Mouse (Mus musculus): Measurements from ENCODE around the gene Rhobtb3. TPM values are rescaled to one million over a fixed set of nuclear protein-coding genes. Genes with fewer than 3 reads are reported as not detected.

Gene Rhobtb3
- total RNA-seq, 1 experiment = 8.9 TPM

DNA sequence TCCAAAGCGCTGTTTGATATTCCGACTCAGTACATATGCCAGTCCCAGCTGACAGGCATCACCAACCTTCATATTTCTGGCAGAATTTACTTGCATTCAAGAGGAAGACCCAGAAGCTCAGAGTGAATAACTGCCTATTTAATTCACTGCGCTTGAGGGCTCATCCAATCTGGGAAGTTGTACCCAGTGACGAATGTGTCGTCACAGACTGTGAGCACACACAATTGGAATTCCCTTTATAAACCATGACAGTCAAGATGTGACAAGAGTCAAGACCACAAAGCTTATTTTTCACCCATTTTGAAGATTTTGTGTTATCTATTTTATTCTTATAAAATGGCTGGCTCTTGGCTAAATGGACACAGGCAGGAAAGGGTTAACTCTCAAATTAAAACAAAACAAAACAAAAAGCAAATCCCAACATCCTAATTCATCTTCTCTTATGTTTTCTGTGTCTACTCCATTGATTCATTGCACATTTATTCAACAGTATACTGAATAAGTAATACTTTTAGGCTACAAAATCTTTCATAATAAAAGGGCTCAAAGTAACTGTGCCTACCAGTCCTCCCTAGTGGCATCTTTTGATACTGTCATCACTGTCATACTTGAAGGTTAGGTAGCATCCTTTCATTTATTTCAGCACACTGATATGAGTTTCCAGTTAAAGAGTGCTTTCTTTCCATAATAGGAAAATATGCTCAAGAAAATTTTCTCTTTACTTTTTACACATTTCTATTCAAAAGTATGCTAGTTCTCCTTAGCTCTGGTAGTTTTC, 2.0 kb downstream of the Rhobtb3 start:
- no peak for DNase-seq (ENCODE audit: low read depth, low spot score)
- Histone ChIP-seq H3K9ac (ENCODE audit: insufficient read depth, low read depth, low read length, poor library complexity, severe bottlenecking) (no peak overlapping the region), H3K9me3 (ENCODE audit: control insufficient read depth, insufficient read depth, low read depth, low read length) (no peaks in the 10 kb centered on the region), H3K4me3 (ENCODE audit: insufficient read depth in 1 of 2, low read depth in 1 of 2, low read length in 2 of 2, poor library complexity in 1 of 2, severe bottlenecking in 1 of 2) (no peak overlapping the region), H3K27ac (ENCODE audit: insufficient read depth, low read depth, low read length, poor library complexity, severe bottlenecking) (no peak overlapping the region), H3K4me1 (ENCODE audit: control insufficient read depth in 2 of 2, insufficient read depth in 2 of 2, low read length in 2 of 2, poor library complexity in 1 of 2) (peaks cover 0 to 2% of the 10 kb centered on the region in 2 experiments; a peak in 2 of 4 replicates), H3K36me3 (ENCODE audit: control insufficient read depth, insufficient read depth, low read length, poor library complexity, severe bottlenecking) (no peaks in the 10 kb centered on the region)
- no peak for TF ChIP-seq MAFK (IDR thresholded peaks at IDR 0.05; ENCODE audit: insufficient read depth, low read depth, low read length)
- no peak for TF ChIP-seq ZC3H11A (IDR thresholded peaks at IDR 0.05; ENCODE audit: borderline replicate concordance, low read depth, low read length)
- no peak for TF ChIP-seq ZNF384 (IDR thresholded peaks at IDR 0.05; ENCODE audit: low read depth, low read length)
- TF ChIP-seq HCFC1 (IDR thresholded peaks at IDR 0.05; ENCODE audit: borderline replicate concordance, insufficient read depth, low read length) = no peak
- no peak for TF ChIP-seq CHD2 (IDR thresholded peaks at IDR 0.05; ENCODE audit: low read depth, low read length)
- in situ Hi-C loops (cut with MboI; ENCODE audit: low sequenced_read_pairs in 2 of 2, unreplicated experiment in 2 of 2) = no loop called here

DNA sequence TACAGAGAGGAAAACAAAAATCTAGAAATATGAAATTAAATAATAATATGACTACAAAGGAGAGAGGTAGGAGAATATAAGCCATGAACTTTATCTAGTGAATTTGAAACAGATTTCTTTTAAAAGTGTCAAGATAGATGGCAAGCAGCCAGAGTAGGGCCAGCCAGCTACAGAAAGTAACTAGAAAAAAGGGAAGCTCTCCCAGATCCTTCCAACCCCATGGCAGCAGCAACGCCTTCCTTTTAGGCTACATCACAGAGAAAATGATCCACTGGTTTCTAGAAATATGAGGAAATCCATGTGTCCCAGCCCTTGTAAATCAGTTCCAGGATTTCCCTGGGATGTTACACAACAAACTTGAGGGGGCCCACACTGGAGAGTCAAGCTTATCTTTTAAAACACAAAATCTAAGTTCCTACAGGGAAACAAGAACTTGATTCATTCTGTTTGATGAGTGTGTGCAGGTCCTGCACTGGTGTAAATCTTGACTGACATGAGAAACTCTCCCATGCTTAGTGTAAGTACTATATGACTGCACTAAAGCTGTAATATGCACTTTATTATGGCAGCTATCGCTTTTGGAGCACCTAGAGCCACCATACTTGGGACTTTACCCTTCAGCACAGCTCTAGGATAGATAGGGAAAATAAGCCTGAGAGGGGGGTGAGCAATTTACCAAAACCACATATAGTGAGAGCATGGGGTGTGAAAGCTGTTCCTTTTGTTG, 2.8 kb downstream of the Rhobtb3 start:
- H3K36me3 ChIP-seq (ENCODE audit: control insufficient read depth, insufficient read depth, low read length, poor library complexity, severe bottlenecking) = no peaks in the 10 kb centered on the region
- no peak for TF ChIP-seq CHD2 (IDR thresholded peaks at IDR 0.05; ENCODE audit: low read depth, low read length)
- no peak for TF ChIP-seq HCFC1 (IDR thresholded peaks at IDR 0.05; ENCODE audit: borderline replicate concordance, insufficient read depth, low read length)
- TF ChIP-seq ZC3H11A (IDR thresholded peaks at IDR 0.05; ENCODE audit: borderline replicate concordance, low read depth, low read length) = no peak
- TF ChIP-seq MAFK (IDR thresholded peaks at IDR 0.05; ENCODE audit: insufficient read depth, low read depth, low read length) = no peak
- no peak for TF ChIP-seq ZNF384 (IDR thresholded peaks at IDR 0.05; ENCODE audit: low read depth, low read length)
- H3K9me3 ChIP-seq (ENCODE audit: control insufficient read depth, insufficient read depth, low read depth, low read length) = no peaks in the 10 kb centered on the region
- H3K4me3 ChIP-seq (ENCODE audit: insufficient read depth in 1 of 2, low read depth in 1 of 2, low read length in 2 of 2, poor library complexity in 1 of 2, severe bottlenecking in 1 of 2) = no peak overlapping the region
- peaks cover 0 to 2% of the 10 kb centered on the region in 2 experiments; a peak in 2 of 4 replicates for H3K4me1 ChIP-seq (ENCODE audit: control insufficient read depth in 2 of 2, insufficient read depth in 2 of 2, low read length in 2 of 2, poor library complexity in 1 of 2)
- in situ Hi-C loops (cut with MboI; ENCODE audit: low sequenced_read_pairs in 2 of 2, unreplicated experiment in 2 of 2) = no loop called here
- no peak overlapping the region for H3K9ac ChIP-seq (ENCODE audit: insufficient read depth, low read depth, low read length, poor library complexity, severe bottlenecking)
- no peak overlapping the region for H3K27ac ChIP-seq (ENCODE audit: insufficient read depth, low read depth, low read length, poor library complexity, severe bottlenecking)
- DNase-seq (ENCODE audit: low read depth, low spot score) = no peak

DNA sequence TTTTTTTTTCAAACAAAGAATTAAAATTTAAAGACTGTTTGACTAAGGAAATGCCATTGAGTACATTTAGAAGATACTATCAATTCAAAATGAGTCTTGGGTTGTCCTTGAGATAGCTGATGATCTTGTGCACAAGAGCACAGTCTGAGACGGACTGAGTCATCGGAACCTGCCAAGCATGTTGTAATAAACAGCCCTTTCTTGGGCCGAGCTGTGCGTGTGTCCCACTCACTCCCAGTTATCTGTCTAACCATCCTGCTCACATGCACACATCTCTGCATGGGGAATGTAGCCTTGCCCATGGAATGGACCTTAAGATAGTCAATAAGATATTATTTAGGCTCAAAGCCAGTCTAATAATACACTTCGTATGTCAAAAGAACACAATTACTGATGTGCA, 4.9 kb downstream of the Rhobtb3 start:
- Histone ChIP-seq H3K4me1 (ENCODE audit: control insufficient read depth in 2 of 2, insufficient read depth in 2 of 2, low read length in 2 of 2, poor library complexity in 1 of 2) (peaks cover 0 to 2% of the 10 kb centered on the region in 2 experiments; a peak in 2 of 4 replicates), H3K36me3 (ENCODE audit: control insufficient read depth, insufficient read depth, low read length, poor library complexity, severe bottlenecking) (no peaks in the 10 kb centered on the region), H3K27ac (ENCODE audit: insufficient read depth, low read depth, low read length, poor library complexity, severe bottlenecking) (no peak overlapping the region), H3K9me3 (ENCODE audit: control insufficient read depth, insufficient read depth, low read depth, low read length) (no peaks in the 10 kb centered on the region), H3K4me3 (ENCODE audit: insufficient read depth in 1 of 2, low read depth in 1 of 2, low read length in 2 of 2, poor library complexity in 1 of 2, severe bottlenecking in 1 of 2) (no peak overlapping the region), H3K9ac (ENCODE audit: insufficient read depth, low read depth, low read length, poor library complexity, severe bottlenecking) (no peak overlapping the region)
- in situ Hi-C loops (cut with MboI; ENCODE audit: low sequenced_read_pairs in 2 of 2, unreplicated experiment in 2 of 2) = no loop called here
- no peak for TF ChIP-seq CHD2 (IDR thresholded peaks at IDR 0.05; ENCODE audit: low read depth, low read length)
- TF ChIP-seq HCFC1 (IDR thresholded peaks at IDR 0.05; ENCODE audit: borderline replicate concordance, insufficient read depth, low read length) = no peak
- no peak for TF ChIP-seq ZC3H11A (IDR thresholded peaks at IDR 0.05; ENCODE audit: borderline replicate concordance, low read depth, low read length)
- TF ChIP-seq ZNF384 (IDR thresholded peaks at IDR 0.05; ENCODE audit: low read depth, low read length) = no peak
- no peak for DNase-seq (ENCODE audit: low read depth, low spot score)

DNA sequence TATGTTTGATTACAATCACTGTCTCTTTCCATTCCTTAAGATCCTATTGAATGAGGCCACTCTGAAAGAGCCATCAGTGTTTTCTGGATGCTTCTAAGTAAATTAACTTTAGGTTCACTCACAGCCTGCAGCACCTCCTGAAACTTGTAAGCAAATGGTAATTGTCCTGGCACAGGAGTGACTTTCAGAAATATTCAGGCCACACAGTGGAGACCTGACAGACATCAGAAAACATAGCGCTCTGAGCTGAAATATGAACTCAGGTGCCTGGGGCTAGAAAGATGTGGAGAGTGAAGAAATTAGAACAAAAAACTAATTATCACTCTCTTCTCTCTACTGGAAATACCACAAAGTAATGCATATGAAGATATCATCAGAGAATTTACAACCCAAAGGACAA, 10.4 kb downstream of the Rhobtb3 start:
- H3K4me3 ChIP-seq (ENCODE audit: insufficient read depth in 1 of 2, low read depth in 1 of 2, low read length in 2 of 2, poor library complexity in 1 of 2, severe bottlenecking in 1 of 2) = no peak overlapping the region
- no peaks in the 10 kb centered on the region for H3K9me3 ChIP-seq (ENCODE audit: control insufficient read depth, insufficient read depth, low read depth, low read length)
- TF ChIP-seq HCFC1 (IDR thresholded peaks at IDR 0.05; ENCODE audit: borderline replicate concordance, insufficient read depth, low read length) (no peak), MAFK (IDR thresholded peaks at IDR 0.05; ENCODE audit: insufficient read depth, low read depth, low read length) (no peak), ZC3H11A (IDR thresholded peaks at IDR 0.05; ENCODE audit: borderline replicate concordance, low read depth, low read length) (no peak), CHD2 (IDR thresholded peaks at IDR 0.05; ENCODE audit: low read depth, low read length) (no peak), ZNF384 (IDR thresholded peaks at IDR 0.05; ENCODE audit: low read depth, low read length) (no peak)
- no peaks in the 10 kb centered on the region for H3K36me3 ChIP-seq (ENCODE audit: control insufficient read depth, insufficient read depth, low read length, poor library complexity, severe bottlenecking)
- no peak for DNase-seq (ENCODE audit: low read depth, low spot score)
- no peak overlapping the region for H3K27ac ChIP-seq (ENCODE audit: insufficient read depth, low read depth, low read length, poor library complexity, severe bottlenecking)
- H3K4me1 ChIP-seq (ENCODE audit: control insufficient read depth in 2 of 2, insufficient read depth in 2 of 2, low read length in 2 of 2, poor library complexity in 1 of 2) = no peaks in the 10 kb centered on the region
- no peak overlapping the region for H3K9ac ChIP-seq (ENCODE audit: insufficient read depth, low read depth, low read length, poor library complexity, severe bottlenecking)
- in situ Hi-C loops (cut with MboI; ENCODE audit: low sequenced_read_pairs in 2 of 2, unreplicated experiment in 2 of 2) = no loop called here

Data from ES-E14 (cell line).